Mouse (Mus musculus): ENCODE measurements around the gene Fhl4.

Fhl4 gene

GRCm38 (mm10) chr10:85102247-85103084 lies at the start of gene Fhl4, which contains the start of gene Tmem263:
Fhl4 (minus strand) TSS chr10:85102495.
Tmem263 (plus strand) TSS chr10:85102627.
- peak; percentile 73 for DNase-seq (ENCODE audit: low spot score)

- no peak for DNase-seq (ENCODE audit: low spot score)
Observed at GRCm38 (mm10) chr10:85149226-85149625, 46.9 kb upstream of the Fhl4 start.

- no peak for DNase-seq (ENCODE audit: low spot score)
Observed at GRCm38 (mm10) chr10:85146282-85146681, 44.0 kb upstream of the Fhl4 start.

GRCm38 (mm10) chr10:85141465-85141864 lies 39.2 kb upstream of the Fhl4 start:
- no peak for DNase-seq (ENCODE audit: low spot score)

GRCm38 (mm10) chr10:85136573-85136972 lies 34.3 kb upstream of the Fhl4 start:
- no peak for DNase-seq (ENCODE audit: low spot score)

- DNase-seq (ENCODE audit: low spot score), result no peak
Observed at GRCm38 (mm10) chr10:85128453-85128852, 26.2 kb upstream of the Fhl4 start.

GRCm38 (mm10) chr10:85127395-85128287 lies 25.3 kb upstream of the Fhl4 start, which contains the start of gene Mterf2:
Mterf2 (minus strand) TSS chr10:85128027.
- DNase-seq (ENCODE audit: low spot score), result peak; percentile 82

- DNase-seq (ENCODE audit: low spot score), result no peak
Observed at GRCm38 (mm10) chr10:85125184-85125583, 22.9 kb upstream of the Fhl4 start.

GRCm38 (mm10) chr10:85114409-85114808 lies 12.1 kb upstream of the Fhl4 start:
- DNase-seq (ENCODE audit: low spot score), result no peak

GRCm38 (mm10) chr10:85103085-85103885 lies 990 bp upstream of the Fhl4 start:
- peak; percentile 22 for DNase-seq (ENCODE audit: low spot score)

- no peak for DNase-seq (ENCODE audit: low spot score)
Observed at GRCm38 (mm10) chr10:85101841-85102240, 454 bp downstream of the Fhl4 start.

- DNase-seq (ENCODE audit: low spot score), result no peak
Observed at GRCm38 (mm10) chr10:85071605-85072152, 30.6 kb downstream of the Fhl4 start.

GRCm38 (mm10) chr10:85054876-85055275 lies 47.4 kb downstream of the Fhl4 start:
- DNase-seq (ENCODE audit: low spot score), result no peak

- no peak for DNase-seq (ENCODE audit: low spot score)
Observed at GRCm38 (mm10) chr10:85052451-85052850, 49.8 kb downstream of the Fhl4 start.

GRCm38 (mm10) chr10:85050668-85051208 lies 51.6 kb downstream of the Fhl4 start:
- no peak for DNase-seq (ENCODE audit: low spot score)

GRCm38 (mm10) chr10:85048008-85048407 lies 54.3 kb downstream of the Fhl4 start:
- no peak for DNase-seq (ENCODE audit: low spot score)

GRCm38 (mm10) chr10:85046585-85046984 lies 55.7 kb downstream of the Fhl4 start:
- DNase-seq (ENCODE audit: low spot score), result no peak

All from ovary, postnatal 14 days (tissue).